Mouse (Mus musculus) heart, postnatal 0 days (tissue): ENCODE results near the gene Smad3.

Source experiments
- CTCF ChIP-seq: IDR thresholded peaks from 2 replicates; pipeline ENCODE4 v1.5.1; 2016; ENCODE audit warnings: antibody characterized with exemption, control low read depth, low read depth
- EP300 ChIP-seq: IDR thresholded peaks from 2 replicates; pipeline ENCODE4 v1.6.1; 2016; ENCODE audit warnings: antibody characterized with exemption, low read depth

DNA sequence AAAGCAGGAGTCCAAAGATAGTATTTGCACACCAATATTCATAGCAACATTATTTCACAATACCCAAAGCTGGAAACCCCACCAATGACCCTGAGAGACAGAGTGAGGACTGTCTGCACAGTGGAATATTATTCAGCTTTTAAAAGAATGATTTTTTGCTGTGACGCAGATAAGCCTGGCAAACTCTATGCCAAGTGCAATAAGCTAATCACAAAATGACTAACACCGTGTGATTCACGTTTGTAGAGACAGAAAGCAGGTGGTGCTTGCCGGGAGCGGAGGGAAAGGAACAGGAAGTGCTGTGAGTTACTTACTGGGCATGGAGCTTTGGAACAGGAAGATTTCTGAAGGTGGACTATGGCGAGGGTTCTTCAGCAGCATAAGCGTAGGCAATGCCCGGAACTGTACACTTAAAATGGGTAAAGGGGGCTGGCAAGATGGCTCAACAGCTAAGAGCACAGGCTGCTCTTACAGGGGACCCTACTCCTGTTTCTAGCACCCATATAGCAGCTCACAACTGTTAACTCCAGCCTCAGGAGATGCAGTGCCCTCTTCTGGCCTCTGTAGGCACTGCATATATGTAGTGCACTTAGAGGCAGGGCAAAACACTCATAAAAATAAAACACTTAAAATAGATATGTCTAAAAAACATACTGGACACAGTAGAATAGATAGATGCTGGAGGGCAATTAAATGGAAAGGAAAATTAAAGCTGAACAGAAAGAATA lies 3.7 kb upstream of the Smad3 start:
- TF ChIP-seq CTCF (no peak), EP300 (no peak)
